Mouse (Mus musculus): Measurements from ENCODE around the gene Tnik.

DNA sequence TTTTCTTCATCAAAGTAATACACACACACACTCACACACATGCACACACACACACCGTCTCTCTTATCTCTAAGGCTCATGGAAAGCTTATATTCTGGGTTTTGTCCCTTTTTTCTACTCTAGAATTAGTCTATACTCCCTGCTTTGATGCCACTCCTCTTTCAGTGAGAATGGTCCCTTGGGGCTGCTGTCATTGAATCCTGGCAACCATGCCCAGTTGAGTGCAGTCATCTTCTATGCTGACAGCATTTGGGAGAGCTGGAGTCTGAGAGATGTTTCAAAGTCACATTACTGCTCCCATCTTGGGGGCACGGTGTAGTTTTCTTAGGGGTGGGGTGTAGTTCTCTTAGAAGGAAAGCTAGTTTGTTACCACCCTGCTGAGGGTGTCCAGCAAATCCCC, 6.7 kb downstream of the Tnik start:
- TF ChIP-seq EP300 (IDR thresholded peaks at IDR 0.05; ENCODE audit: low read depth) (no peak), CTCF (IDR thresholded peaks at IDR 0.05; ENCODE audit: low read depth) (no peak)

Data from heart, postnatal 0 days (tissue).